Mouse (Mus musculus) frontal cortex, postnatal 36 days (tissue): Measurements from ENCODE around the gene Kif2a.

Source experiments
- DNase-seq, 2 experiments: peaks; one replicate each; pipeline ENCODE4 v3.0.0; 2022; ENCODE audit warnings: low spot score in 2 of 2

Kif2a gene

DNA sequence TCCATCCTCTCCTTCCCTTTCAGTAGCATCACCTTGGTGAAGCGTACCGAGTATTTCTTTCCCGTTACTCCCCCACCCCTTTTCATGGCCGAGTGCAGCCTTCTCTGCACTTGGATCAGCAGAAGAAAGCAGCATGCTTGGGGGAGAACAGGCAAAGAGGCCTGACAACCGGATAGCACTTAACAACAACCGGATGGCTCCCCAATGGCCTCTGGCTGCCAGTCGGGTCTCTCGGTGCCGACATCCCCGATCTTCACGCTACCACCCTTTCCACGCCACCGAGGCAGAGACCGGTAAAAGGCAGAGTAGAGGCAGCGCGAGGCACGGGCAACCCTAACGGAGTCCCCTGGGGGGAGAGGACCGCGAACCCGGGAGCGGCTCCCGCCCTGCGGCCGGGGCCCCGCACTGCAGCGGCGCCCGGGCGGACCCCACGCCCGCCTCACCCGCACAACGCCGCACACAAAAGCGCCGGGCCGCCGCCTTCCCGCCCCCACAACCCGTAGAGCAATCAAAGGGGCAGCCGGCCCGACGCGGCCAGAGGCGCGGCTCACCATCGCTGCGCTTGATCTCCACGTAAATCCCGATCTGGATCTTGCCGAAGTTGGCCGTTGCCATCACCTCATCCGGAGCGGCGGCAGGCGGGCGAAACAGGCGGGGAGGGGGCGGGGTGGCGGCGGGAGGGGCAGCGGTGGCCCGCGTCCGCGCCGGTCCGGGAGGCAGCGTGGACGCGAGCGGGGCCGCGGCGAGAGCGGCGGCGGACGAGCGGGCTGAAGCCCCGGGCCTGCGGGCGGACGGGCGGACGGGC lies at the start of gene Kif2a:
Gene Kif2a (minus strand): TSS at position 666 of the 805 bp plus-strand sequence.
- DNase-seq: peak; percentile 49 to 55

DNA sequence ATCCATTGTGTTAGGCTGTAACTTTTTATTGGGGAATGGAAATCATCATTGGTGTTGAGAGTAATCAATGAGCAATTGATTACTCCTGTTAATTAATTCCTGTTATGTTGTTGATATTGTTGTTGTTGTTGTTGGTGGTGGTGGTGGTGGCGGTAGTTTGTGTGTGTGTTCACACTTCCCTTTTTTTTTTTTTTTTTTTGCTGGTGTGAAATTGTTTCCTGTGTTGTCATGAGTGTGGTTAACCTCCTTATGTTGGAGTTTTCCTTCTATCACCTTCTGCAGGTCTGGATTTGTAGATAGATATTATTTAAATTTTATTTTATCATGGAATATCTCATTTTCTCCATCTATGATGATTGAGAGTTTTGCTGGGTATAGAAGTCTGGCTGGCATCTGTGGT lies 47.1 kb upstream of the Kif2a start:
- no peak for DNase-seq

DNA sequence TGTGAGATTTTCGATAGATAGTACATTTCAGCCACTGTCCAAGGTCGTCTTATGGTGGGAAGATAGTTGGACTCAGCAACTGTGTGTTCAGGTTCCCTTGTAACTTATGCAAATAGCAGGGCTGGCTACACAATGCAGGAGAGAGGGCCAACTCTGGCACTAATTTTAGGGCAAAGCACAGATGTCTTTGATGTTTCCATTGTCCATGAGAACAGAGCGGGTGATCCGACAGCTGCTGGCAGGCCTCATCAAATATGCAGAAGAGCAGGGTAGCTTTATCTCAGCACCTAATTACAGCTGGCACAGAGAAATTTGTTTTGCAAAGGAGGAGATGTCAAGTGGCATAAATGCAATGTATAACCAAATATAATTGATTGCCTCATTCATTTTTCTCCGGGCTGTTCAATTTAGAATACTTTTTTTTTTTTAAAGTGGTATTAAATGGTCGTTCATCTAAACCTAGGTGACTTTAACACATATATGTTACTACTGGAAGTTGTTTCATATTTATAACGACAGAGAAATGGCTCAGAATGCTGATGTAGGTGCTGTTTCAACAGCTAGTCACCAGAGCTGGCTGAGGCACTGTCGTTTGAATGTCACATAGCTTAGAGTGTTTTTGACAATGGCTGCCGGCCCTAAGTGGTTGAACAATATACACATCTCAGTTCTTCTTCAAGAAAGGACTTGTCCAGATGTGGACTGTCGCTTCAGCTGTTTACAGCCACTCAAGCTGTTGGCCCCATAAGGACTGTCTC lies 43.4 kb upstream of the Kif2a start:
- DNase-seq: no peak

DNA sequence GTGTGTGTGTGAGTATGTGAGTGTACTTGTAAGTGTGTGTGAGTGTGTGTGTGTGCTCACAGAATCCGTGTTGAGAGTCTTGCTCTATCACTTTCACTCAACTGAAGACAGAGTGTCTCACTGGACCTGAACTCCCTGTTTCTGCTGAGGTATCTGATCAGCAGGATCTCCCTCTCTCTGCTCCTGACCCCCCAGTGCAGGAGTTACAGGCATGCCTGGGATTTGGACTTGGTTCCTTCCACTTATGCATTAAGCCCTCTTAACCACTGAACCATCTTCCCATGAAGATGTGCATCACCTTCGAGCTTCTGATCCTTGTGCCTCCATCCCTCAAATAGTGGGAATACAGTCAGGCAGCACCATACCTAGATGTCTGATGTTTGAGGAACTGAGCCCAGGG lies 42.3 kb upstream of the Kif2a start:
- no peak for DNase-seq

DNA sequence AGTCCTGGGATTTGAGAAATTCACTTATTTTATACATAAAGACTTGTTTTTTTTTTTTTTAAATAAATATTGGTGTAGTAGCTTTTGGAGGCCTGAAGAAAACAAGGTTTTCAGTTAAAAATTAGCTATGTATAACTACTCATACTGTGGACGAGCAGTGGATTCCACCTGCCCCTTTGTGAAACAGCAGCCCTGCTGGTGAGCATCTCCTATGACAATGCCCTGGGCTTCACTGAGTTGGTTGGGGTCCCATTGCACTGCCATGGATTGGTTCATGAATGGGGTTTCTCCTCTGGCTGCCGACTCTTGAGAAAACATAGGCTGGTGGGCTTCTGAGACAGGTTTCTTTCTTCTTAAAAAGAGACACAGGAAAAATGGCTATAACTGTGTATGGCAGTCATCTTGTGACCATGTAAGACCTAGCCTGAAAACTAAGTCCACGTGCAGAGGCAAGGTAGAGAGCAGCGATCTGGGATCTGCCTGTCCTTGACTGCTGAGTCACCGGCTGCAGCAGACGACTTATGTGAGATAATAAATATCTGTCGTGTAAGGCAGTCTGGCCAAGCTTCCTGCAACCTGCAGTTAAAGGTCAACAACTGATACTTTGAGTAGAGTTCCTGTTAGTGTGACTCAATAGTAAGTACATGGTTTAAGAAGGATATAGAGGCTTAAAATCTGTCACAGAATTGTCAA lies 41.3 kb upstream of the Kif2a start:
- no peak for DNase-seq

DNA sequence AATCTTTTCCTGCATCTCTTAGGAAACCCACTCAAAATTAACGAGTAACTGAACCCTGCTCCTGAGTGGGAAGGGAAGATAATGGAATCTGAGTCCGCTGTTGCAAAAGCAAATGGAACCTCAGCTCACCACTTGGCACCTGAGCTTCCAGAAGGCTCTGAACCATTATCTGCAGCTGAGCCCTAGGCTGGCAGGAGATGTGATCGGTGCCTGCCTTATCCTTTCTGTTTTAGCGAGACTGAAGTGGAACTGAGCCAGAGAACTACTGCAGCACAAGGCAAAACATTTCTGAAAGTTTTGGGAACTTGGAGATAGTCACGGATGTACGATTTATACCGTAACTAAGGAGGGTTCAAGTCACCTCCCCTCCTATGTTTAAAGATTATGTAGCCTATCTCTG lies 38.2 kb upstream of the Kif2a start:
- no peak for DNase-seq

DNA sequence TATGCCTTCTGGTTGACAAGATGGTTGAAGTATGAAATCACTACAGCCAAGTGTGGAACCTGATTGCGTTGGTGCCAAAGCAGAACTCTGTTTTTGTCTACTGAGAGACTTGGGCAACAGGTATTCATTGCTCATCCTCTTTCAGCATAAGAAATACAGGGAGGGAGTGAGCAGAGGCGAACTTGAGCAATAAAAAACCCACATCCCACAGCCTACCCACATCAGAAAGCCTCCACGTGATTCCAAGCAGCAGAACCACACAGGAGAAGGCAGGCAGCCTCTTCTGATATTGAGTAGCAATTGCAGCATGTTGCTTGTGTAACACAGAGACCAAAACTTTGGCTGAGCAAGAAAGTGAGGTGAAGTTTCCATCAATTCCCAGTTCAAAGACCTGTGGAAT lies 37.5 kb upstream of the Kif2a start:
- no peak for DNase-seq

DNA sequence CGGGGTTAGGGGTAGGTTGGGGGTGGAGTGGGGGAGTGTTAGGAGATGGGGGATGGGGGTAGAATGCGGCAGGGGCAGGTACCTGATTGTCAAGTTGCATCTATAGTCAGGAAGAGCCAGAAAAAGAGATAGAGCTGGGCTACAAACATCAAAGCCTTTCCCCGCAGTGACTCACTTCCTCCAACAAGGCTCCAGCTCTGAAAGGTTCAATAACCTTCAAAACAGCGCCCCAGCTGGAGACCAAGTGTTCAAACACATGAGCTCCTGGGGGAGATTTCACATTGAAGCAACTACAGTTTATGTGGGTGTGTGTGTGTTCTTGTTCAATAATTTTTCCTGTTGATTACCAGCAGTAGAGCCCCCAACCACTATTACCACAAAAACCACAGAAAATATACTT lies 34.4 kb upstream of the Kif2a start:
- no peak for DNase-seq

DNA sequence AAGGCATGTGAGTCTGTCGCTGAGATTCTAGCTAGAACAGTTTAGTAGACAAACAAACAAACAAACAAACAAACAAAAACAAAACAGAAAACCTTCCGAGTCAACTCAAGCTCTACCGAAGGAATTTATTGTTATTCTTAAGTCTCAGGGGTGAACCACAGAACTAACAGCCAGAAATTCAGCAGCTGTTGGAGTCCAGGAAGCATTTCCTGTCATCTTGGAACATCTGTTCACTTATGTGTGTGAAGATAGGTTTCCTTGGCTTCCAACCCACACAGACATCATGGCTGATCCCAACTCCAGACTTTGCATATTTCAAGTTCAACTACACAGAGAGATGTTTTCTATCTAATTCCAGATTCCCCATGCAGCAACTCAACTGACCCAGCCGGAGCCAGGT lies 32.6 kb upstream of the Kif2a start:
- no peak for DNase-seq

DNA sequence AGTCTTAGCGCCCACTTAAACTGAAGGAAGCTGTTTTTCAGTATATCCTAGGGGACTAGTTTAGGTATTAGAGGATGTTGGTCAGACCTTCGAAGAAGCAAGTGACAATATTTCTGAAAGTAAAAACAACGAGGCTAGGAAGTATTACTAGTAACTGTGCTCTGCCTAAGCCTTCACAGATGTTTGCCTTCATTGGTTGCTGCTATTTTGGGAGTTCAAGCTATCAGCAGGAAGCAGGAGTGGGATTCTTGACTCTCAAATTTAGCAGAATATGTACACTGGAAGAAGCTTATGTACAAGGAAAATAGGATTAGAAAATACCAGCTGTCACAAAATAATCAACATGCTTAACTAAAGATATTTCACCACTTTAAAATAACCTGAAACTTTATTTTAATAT lies 29.4 kb upstream of the Kif2a start:
- no peak for DNase-seq

DNA sequence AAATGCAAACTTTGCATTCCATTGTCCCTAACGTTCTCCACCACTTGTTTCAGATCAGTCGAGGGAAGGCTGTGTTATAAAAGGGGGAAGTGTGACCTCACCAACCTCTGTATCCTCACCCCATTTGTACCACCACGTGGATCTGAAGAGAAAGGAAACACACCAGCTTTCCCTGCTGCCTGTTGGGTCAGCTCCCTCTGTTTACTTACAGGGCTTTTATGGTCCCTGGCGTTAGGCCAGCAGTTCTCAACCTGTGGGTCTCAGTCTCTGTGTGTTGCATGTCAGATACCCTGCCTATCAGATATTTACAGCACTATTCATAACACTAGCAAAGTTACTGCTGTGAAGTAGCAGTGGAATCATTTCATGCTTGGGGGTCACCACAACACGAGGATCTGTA lies 22.3 kb upstream of the Kif2a start:
- DNase-seq: no peak

DNA sequence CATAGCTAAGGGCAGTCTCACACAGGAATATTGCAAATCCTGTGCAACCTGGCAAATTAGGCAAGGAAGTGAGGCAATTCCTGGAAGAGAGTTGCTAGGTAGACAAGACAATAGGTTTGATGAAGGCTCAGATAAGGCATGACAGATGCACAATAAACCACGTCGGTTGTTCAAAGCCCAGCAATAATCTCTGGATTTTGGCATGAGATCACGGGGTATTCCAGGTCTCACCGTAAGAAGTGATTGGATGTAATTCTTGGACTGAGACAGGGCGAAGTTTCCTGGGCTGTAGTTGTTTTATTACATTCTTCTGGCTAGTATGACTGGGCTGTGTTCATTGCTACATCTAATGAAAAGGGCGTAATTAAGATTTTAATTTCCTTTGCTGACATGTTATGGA lies 20.6 kb upstream of the Kif2a start:
- no peak for DNase-seq

DNA sequence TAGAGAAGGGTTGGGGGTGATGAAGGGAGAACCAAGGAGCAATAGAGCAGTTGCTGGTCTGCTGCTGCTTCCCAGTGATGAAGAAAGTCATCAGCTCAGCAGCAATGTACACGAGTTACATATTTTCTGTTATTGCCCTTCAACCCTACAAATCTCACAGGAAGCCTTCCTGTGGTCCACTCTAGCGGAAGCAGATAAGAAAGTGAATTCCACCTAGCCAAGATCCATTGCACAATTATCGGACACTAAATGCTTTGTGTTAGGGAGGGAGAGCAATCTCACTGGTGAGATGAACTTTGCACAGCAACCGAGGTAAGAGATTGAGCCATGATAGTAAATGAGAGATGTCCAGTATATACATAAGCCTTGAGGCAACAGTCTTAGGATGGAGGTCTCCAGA lies 17.6 kb upstream of the Kif2a start:
- no peak for DNase-seq

DNA sequence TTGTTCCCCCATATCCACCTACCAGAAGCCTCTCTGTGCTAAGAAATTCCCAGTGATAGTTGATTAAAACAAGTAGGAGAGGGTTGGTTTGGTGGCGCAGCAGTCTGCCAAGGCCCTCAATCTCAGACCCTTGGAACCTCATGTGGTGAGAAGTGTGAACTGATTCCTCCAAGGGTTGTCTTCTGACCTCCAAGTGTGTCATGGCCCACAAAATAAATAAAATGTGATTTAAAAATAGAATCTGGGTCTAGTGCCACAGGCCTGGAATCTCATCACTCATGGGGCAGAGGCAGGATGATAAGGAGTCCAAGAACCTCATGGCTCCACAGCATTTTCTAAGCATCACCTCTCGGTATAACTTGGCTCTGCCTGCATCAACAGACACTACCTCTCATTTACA lies 16.4 kb upstream of the Kif2a start:
- no peak for DNase-seq

DNA sequence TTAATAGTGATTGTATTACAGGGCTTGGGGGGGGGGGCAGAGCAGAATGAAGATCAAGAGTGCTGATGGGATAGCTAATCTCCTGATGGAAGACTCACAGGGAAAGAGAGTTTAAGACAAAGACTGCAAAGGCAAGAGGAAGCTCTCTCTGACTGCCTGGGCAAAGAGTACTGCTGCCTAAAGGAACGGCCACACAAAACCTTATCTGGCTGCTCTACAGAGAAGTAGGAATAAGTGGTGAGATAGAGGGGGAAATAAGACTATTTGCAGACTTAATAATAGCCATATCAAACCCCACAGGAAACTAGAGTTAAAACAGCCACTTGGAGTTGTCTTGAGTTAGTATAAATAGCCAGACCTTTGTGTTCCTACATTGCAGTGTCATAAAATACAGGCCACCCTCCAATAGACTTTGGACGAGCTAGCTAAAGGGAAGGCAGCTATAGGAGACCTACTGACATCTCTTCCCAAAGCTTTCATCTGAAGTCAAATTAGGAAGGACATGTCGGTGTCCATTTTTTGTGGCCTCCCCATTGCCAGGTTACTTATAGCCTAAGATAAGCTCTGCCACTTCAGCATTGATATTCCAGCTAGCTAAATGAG lies 13.7 kb upstream of the Kif2a start:
- no peak for DNase-seq

DNA sequence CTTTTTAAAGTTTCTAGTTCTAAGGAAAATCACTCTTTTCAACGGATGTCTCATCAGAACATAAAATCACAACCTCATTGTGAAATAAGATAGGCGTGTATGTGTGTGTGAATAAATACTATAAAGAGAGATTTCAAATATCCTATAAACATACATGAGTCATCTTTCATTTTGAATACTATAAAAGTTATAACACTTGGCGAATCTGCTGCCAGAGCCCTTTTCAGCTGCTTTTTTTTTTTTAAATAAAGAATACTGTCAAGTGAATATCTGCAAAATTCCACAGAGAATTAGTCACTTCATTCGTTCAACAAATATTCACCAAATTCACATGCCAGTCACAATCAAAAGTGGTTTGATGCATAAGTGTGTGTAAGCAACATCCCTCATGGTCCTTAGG lies 13.2 kb upstream of the Kif2a start:
- DNase-seq: no peak

DNA sequence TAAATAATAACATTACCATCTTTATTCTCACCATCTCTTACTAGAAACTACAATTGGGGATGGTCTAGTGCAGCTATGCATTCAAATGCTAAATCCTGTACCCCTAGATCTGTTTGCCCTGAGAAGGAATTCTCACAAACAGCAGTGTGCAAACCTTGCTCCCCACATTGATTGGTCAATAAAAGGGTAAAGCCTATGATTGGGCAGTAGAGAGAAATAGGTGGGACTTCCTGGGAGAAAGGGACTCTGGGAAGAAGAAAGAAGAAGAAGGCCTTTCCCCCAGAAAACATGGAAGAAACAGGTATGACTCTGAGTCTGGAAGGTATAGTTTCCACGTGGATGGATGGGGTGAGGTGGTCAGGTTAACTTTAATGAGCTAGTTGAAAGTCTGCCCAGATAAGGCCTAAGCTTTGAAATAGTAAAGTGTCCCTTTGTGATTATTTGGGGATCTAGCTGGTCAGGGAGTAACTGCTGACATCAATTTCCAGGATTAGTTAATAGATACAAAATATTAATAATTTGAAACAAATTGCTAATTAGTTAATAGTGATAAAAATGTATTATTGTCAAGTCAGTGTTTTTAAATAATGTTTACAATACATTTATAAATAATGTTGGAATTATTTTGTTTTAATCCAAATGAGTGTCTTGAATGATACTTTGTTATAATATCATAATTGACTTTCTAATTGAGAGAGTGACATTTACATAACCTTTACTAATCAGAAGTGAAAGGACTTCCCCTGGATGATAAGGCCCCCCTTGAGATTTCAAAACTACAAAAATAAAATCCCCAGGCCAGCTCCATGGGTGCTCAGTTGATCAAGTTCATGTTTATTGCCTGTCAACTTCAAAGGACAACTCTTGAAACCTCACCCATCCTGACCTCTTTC lies 12.3 kb upstream of the Kif2a start:
- DNase-seq: no peak

DNA sequence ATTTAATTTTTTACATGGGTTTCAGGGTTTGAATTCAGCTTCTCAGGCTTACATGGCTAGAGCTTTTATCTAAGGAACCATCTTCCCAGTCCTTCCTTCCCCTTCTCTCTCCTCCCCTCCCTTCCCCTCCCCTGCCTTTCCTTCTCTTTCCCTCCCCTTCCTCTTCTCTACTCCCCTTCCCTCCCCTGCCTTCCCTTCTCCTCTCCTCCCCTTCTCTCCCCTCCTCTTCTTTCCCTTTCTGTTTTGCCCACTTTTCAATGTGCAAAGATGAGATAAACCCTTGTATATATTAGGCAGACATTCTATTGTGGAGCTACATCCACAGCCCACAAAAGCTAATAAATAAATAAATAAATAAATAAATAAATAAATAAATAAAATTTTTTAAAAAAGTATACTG lies 9.3 kb upstream of the Kif2a start:
- no peak for DNase-seq

DNA sequence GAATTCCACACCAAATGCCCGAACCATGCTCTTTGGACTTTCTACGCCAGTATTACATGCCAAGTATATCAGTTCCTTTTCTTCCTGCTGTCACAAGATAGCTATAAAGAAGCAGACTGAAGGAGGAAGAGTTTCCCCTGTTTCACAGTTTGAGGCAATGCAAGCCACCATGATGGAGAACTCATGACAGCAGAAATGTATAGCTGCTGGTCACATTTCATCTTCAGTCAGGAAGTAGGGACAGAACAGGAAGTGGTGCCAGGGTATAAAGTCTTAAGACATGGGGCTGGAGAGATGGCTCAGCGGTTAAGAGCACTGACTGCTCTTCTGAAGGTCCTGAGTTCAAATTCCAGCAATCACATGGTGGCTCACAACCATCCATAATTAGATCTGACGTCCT lies 5.3 kb upstream of the Kif2a start:
- no peak for DNase-seq

DNA sequence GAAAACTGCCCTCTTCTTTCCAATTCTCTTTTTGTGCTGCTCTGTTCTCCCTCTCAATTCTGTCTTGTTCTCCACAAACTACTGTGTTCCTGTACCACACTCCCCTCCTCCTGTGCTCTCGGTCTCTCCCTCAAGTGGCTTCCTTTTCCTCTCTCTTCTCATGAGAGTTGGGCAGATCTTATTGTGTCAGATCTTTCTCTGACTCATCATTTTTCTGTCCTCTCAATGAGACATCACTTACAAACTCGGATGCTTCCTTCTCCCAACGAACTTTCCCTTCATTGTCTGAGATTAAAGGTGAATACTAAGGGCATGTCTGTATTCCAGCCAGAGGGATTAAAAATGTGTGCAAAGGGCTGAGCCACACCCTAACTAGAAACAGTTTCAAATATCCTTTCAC lies 3.7 kb upstream of the Kif2a start:
- no peak for DNase-seq
